Mouse (Mus musculus) ovary, postnatal 36 days (tissue): ENCODE measurements around the gene Cmas.

Source experiments
- DNase-seq: peaks from one replicate; pipeline ENCODE4 v3.0.0; 2022; ENCODE audit warnings: low spot score, mixed read lengths

Cmas gene

DNA sequence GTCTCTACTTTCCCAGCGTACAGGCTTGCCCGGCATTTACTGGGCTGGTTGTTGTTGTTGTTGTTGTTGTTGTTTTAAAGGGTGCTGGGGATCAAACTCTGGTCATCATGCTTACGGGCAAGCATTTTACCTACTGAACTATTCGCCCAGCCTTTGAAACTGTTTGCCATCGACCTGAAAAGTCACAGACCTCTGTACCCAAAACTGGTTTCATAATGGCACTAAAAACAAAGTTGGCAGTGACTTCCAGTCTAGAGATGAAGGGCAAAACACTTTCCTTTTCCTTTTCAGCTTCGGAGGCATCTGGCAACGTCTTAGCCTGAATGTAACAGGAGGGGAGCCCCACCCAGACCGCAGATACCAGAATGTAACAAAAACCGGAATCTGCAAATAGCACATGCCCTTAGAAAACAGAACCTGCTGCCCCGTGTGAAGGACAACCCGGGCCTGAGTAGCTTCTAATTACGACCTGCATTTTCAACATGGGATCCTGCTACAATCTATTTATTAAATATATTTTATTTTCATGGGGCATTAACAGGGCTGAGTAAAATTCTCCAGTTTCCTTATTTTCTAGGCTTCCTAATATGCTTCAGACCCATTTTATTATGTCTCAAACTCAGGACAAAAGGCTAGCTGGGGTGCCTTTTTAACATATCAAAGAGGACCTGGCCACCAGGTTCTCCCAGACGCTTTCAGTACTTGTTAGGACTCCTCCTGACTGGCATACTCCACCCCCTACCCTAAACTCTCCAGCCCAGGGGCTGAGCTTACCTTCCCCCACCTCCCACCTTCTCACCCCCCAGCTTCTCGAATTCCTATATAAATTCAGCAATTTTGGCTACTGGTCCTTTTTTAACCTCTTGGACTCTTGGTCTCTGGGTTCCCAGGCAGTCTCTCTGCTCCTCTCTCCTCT, 3.9 kb upstream of the Cmas start:
- no peak for DNase-seq

DNA sequence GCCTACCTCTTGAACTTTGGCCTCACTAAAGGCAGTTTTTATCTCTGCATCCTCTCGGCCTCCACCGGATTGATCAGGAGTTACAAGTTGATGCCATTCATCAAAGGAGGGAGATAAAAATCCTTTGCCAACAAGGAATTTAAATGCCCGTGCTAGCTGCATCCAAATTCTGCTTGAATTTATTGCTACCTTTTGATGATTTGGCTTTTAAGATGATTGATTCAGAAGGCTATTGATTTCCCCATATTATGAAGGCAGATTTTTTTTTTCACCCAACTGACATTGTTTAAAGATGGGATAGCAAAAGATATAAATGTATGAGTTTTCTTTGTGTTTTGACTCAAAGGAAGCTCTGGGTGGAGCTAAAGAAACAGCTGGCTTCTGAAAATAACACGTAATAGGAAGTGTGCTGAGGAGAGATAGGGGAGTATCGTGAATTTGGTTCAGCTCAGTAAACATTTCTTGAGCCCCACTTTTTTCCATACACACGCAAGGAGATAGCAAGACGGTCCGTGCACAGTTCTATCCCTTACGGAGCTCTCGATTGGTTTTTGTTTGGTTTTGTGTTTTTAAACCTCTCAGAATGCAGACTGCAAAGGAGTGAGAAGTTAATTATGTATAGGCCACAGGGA, 964 bp downstream of the Cmas start:
- no peak for DNase-seq

DNA sequence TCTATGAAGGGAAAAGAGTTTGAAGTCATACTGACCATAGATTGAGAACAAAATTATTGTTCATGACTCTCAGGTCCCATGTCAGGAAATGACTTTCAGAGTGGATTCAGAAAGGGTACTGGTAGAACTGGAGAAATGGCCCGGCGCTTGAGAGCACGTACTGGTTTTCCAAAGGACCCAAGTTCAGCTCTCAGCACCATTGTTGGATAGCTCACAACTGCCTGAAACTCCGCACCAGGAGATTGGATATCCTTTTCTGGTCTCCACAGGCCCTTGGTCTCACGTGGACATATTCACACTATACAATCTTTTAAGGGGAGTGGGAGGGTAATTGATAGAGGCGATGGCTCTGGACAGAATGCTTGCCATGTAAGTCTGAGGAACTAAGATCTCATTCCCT, 1.5 kb downstream of the Cmas start:
- no peak for DNase-seq

DNA sequence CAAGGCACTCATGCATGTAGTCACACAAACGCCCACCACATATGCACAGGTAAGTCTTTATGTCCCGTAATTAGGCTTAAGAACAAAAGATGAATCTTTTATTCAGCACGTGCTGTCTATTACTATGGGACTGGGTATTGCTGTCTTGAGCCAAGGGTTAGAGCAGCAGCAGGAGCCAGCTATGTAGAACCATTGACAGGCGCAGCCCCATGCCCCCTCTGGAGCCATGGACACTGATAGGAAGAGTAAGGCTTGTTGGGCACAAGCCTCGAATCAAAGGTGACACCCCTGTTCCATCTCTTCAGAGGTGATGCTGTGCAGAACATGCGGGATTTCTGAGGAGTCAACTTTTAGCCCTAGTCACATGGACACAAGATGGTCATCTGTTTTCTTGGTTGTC, 2.1 kb downstream of the Cmas start:
- no peak for DNase-seq

DNA sequence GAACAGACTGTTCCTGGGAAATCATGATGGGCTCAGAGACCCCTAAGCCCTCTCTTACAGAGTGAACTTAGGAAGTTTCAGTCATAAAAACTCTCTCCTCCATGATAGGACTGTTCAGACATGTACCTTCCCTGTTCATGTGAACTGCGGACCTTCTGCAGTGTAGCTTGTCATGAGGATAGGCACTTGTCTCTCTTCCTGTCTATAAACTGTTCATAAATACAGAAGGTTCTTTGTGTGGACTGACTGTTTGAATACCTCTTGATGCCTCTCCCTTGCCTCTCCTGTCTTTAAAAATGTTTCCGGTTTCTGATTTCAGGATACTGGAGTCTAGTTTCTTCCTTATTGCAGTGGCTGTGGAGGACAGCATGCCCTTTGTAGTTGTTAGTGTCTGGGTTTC, 3.1 kb downstream of the Cmas start:
- DNase-seq = no peak

DNA sequence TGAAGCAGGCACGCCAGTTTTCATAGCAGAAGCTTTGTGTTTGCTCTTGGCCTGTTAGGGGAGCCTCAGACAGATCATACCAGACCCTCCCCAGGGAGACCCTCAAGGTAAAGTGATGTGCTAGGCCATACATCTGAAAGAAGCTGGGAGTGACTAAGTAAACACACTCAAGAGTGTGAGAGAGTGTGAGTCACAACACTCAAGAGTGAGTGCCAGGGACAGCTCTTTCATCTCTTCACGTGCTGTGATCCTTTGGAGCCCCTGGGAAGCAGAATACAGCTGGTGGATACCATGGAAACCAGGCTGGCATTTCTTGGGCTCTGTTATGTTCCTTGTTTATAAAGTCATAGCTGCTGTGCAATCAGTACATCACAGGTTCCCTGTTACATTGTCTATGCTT, 8.4 kb downstream of the Cmas start:
- no peak for DNase-seq

DNA sequence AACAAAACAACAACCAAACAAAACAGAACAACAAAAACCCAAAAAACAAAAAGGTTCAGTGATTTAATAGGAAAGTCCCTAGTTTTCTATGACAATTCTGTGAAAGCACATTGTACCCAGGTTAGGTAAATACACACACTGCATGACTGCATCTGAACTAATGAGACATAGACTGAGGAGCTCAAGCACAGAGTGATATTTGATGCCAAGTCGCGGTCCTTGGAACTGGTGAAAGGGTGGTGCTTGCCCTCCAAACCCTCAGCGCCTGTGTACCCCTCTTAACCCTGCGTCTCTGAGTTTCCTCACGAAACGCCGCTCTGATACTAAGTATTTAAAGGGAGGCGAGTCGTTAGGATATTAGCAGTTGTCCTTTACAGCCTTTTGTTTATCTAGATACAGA, 10.8 kb downstream of the Cmas start:
- no peak for DNase-seq

DNA sequence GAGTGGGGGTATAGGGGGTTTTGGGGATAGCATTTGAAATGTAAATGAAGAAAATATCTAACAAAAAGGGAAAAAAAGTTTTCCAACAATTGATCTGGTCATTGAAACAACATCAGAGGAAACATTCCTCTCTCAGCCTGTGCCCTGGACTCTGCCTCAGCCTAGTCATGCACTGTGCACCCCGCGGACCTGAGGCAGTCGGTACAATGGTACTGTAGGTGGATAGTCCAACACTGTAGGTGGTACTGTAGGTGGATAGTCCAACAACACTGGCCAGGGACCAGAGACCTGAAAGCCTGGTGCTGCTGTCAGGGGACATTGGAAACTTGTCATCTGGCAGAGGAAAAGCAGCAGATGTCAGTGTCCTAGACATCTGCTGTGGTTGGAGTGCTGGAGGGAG, 13.4 kb downstream of the Cmas start:
- DNase-seq = no peak

DNA sequence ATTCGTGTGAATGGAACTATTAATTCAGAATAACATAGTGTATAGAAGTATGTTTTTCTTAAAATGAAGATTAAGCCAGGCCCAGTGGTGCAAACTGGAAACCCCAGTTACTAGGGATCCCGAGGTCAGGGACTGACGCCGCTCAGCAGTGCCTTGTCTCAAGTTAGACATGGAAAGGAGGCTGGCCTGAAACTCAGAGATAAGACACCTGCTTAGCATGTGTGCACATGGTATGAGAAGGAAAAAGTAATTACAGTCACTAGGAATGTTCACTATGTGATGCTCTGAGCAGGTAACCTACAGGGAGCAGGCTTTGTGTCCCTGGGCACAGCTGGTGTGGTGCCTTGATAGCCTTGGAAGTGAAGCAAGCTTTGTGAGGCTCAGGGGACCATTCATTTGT, 15.2 kb downstream of the Cmas start:
- DNase-seq = no peak

DNA sequence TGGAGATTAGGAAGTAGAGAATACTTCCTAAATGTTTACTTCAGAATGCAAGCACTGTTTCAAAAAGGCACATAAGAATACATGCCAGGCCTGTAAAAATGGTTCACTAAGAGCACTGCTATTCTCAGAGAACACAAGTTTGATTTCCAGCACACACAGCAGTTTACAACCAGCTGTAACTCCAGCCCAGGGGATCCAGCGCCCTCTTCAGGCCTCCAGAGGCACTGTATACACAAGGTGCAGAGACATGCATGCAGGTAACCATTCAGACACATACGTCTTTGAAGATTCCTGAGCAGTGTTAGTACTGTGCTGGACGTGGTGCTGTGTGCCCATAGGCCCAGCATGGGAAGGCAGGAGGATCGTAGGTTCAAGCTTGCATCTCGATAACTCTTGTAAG, 17.1 kb downstream of the Cmas start:
- DNase-seq = no peak

DNA sequence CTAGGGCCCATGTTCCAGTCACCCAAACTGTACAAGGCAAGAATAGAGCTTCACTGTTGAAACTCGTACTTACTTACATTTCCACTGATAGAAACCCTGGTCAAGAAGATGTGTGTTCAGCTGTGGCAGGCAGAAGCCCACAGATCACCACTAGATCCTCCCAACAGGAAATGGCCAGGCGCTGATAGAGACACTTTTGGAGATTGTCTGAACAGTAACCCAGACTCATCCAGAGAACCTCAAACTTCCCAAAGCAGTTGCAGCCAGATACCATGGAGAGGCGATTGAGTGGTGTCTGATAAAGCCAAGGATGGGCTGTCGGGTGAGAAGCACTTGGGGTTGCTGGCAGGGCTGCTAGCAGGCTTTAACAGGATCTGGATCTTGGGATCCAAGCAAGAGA, 20.4 kb downstream of the Cmas start:
- DNase-seq = no peak

DNA sequence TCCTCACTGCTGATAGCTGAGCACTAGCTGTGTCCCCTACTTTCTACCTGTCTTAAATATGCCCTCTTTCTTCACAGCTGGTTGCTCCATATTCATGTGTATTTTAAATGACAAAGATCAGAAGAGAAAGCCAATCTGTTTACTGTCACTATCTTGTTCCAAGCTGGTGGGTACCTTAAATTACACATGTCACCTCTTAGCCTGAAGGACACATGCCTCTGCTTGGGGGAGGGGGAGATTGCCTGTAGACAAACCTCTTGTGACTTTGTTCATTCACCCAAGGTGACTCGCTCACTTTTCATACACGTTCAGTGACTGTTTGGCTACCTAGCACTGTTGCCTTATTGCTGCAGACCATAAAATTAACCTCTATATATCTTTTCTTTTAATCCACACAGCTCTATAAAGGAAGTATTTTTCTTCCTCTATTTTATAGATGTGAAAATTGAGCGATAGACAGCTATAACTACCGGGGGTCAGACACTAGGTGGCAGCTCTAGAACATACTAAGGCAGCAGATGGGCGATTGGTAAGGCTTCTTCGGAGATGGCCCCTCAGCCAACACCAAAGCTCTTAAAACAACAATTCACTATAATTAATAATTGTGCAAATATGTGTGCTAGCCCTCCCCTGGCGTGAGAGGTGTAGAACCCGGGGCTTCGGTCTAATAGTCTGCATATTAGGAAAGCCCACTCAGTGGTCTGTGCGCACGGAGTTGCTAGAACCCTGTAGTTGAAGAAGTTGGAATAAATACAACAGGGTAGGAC, 22.7 kb downstream of the Cmas start:
- DNase-seq = peak; percentile 13

DNA sequence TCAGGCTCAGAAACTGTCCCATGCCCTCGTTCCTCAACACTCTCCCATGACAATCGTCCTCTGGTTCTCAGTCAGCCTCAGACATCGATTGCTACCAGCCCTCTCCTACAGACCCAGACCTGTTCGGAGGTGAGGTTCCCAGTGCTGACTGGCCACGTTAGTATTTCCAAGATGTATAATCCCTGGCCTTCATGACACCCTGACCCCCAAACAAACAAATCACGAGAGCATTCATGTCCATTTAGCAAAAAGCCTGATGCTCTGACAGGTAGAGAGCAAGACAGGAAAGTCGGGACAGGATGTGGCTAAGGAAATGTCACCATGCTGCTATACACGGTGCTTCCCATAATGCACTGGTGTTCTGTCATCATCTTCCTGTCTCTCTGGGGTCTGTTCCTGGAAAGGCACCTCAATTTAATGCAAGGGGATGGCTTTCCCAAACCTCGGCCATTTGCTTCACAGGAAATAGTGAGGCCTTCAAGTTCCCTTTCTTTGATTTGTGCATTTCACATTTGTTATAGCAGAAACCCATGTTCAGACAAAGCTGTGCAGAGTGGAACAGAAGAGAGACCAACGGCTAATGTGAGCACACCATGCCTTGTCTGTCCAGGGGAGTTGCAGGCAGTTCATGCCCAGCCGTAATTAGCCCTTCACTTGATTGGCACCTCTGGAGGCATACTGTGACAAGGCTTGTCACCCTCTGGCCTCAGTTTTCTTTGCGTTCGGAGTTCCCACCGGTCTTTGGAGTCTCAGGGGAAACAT, 23.5 kb downstream of the Cmas start:
- DNase-seq = no peak

DNA sequence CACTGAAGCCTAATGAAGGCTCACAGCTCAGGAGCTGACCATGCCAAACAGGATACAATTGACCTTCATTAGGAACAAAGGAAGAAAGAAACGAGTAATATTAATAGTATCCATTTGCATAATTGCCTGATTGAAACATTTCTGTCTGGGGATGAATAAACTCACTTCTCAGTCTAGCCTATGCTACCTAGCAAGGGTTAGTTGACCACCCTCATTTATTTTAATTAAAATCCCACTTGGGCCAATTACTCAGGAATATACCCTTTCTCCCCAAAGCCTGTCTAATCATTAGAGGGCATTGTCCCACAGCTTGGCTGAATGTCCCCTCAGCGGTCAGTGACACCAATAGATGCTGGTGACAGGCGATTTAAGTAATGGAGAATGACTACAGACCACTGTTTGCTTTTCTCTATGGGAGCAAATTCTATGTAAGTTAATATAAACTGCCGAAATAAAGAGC, 24.1 kb downstream of the Cmas start:
- no peak for DNase-seq

DNA sequence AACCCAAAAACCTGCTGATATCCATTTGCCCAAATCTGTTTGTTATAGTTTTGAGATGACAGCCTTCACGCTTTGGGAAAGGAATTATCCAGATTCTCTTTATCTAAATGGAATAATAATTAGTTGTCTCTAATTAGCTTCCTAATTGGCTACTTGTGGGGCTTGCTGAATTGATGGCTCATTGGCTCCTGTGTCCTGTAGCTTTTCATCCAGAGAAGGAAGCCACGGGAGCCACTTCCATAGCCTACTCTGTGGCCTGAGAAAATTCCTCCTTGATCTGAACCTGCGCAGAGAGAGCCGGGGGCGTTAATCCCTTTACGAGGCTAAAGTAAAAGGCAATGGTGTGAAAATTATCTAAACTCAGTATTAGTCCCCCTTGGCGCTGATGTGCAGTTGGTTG, 24.8 kb downstream of the Cmas start:
- no peak for DNase-seq

DNA sequence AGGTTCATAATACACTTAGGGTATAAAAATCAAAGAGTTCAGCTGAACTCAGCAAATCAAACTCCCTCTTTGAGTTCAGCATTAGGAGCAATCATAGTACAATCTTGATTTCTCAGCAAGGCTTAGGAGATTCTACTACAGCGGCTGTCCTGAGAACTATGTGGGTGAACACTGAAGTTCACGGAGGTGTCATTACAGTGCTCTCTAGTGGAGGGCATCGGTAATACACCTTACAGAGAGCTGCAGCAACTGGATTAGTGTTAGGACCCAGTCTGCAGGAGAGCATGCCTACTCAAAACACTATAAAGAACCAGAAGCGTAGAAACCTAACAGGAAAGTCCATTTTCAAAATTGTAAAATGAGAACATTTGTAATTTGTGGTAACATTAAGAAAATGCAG, 28.9 kb downstream of the Cmas start:
- DNase-seq = no peak

DNA sequence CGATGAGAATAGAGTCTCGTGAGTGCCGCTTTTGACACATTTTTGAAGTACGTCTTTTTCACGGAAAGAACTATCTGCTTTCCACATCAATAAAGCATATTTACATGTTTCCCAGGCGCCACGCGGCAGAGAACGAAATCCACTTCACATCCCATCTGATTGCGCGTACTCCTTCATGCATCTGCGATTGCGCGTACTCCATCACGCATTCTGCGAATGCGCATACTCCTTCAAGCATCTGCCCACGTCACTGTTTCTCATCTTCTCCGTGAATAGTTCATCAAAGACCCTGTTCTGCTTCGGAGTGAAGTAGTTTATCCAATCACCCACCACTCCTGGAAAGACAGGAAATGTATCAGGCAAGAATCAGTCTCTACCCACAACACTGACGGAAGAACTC, 29.6 kb downstream of the Cmas start:
- DNase-seq = no peak

DNA sequence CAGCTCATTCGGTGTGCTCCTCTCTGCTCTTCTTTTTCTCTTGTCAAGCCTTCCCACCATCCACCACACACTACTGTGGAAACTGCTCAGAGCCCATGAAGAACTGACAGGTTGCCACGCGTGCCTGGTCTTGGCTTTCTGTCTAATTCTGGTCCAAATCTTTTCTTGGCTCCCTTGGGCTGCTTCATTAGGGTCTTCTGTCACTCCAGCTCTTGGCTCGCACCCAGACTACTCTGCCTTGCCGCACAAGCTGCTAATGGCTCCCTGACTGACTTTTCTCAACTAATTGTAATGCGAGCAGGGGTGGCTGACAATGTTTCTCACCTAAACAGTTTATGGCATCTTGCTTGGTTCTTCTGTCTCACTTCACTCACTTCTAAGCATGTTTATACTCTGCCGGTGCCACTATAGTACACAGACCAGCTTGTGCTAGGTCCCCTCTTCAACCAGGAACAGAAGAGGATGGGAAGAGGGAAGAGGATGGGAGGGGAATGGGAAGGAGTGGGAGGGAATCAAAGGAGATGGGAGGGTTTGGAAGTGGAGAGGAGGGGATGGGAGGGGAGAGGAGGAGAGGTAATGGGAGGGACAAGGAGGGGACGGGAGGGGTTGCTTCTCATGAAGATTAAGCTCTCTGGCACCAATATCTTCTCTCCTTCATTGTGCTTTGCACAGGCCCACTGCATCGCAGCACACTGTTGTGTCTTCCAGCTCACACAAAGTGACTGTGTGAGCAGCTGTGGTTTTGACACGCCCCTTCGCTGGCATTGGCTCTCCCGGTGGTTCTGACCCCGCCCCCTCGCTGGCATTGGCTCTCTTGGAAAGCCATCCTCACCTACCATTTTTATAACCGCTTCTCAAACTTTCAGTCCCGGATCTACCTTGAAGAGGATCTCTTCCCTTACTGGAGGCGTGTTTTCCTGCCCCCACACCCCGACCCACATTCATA, 31.8 kb downstream of the Cmas start:
- DNase-seq = peak; percentile 19

DNA sequence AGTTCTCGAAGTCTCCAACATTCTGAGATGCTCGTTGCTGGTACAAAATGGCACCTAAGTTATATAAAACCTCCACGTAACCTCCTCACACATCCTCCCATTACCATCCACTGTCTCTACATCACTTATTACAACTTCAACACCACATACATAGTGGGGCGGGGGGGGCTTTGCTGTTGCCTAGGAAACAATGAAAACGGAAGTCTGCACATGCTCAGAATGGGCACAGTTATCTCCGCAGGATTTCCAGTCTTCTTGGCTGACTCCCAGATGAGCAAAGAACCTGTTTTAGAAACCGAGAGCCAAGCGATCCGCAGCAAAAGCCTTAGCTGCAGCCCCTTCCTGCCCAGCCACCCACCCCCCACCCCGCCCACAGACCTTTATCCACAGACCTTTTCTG, 33.2 kb downstream of the Cmas start:
- no peak for DNase-seq

DNA sequence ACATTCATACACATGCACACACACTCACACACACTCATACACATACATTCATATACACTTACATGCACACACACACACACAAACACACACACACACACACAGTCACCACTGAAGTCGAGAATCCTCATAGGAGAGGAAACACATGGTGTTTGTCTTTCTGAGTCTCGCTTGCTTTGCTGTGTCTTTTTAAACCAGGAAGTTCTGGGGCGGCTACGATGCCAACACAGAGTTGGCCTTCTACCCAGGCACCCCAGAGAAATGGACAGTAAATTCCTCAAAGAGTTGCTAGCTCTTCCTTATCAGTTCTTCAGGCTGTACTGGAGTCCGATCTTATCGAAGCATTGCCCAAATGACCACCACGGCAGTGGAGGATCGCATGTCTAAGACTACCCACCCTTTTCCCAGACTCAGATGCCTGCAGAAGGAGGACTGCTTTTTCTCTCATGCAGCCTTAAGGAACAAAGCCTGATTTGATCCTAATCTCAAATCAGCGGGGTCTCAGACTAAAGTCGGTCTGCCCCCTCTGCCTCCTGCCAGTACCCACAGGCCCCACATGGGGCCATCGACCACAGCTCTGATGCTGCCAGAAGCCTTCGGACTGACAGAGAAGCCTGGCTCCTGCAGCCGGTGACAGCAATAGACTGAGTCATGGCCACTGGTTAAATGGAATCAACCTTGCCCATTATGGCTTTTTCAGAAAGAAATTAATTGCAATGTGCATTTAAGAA, 35.9 kb downstream of the Cmas start:
- no peak for DNase-seq
